Mouse (Mus musculus) embryonic facial prominence, embryonic 14.5 days (tissue): Measurements from ENCODE around the gene Perm1. TPM values are rescaled to one million over a fixed set of nuclear protein-coding genes. Genes with fewer than 3 reads are reported as not detected.

Experiments used
- ATAC-seq: fragments of 200-750 bp; cut with Nextera tagmentation; 2 replicates; pipeline ENCODE4 v1.8.0; 2017; ENCODE audit warnings: low read depth, moderate number of reproducible peaks, moderate TSS enrichment
- DNase-seq: peaks from one replicate; pipeline ENCODE4 v3.0.0-alpha.2; 2015; ENCODE audit warnings: low spot score
- H3K27ac ChIP-seq: fragments of 300-500 bp; sonication (generic); replicated peaks from 2 replicates; pipeline ENCODE4 v1.5.1; 2014; ENCODE audit warnings: low read depth, mild to moderate bottlenecking, low read length, moderate library complexity
- H3K27me3 ChIP-seq: fragments of 300-500 bp; sonication (generic); replicated peaks from 2 replicates; pipeline ENCODE4 v1.6.1; 2014; ENCODE audit warnings: low read length; ENCODE audit not compliant: control insufficient read depth, insufficient read depth
- H3K36me3 ChIP-seq: fragments of 300-500 bp; sonication (generic); 2 replicates; pipeline ENCODE4 v1.6.1; 2014; ENCODE audit warnings: low read length, mixed read lengths; ENCODE audit not compliant: control insufficient read depth, insufficient read depth
- H3K4me1 ChIP-seq: fragments of 300-500 bp; sonication (generic); 2 replicates; pipeline ENCODE4 v1.6.1; 2014; ENCODE audit warnings: antibody characterized with exemption, low read length; ENCODE audit not compliant: control insufficient read depth, insufficient read depth
- H3K4me2 ChIP-seq: fragments of 300-500 bp; sonication (generic); 2 replicates; pipeline ENCODE4 v1.6.1; 2014; ENCODE audit warnings: low read depth, mild to moderate bottlenecking, low read length, moderate library complexity, mixed read lengths
- H3K4me3 ChIP-seq: fragments of 300-500 bp; sonication (generic); 2 replicates; pipeline ENCODE4 v1.5.1; 2014; ENCODE audit warnings: low read depth, mild to moderate bottlenecking, low read length
- H3K9ac ChIP-seq: fragments of 300-500 bp; sonication (generic); 2 replicates; pipeline ENCODE4 v1.6.1; 2014; ENCODE audit warnings: low read depth, mild to moderate bottlenecking, low read length, moderate library complexity, mixed read lengths
- H3K9me3 ChIP-seq: fragments of 300-500 bp; sonication (generic); 2 replicates; pipeline ENCODE4 v1.6.1; 2016; ENCODE audit warnings: low read length; ENCODE audit not compliant: control insufficient read depth
- WGBS: fragments of 180-500 bp; shearing (Covaris S2); extraction: QIAGEN DNeasy Blood & Tissue Kit; methylation state at CpG from one replicate; pipeline ENCODE4 v1.1.7; 2014; 5-methylcytosine and 5-hydroxymethylcytosine counted together
- polyA plus RNA-seq: library from polyadenylated mRNA; unstranded; fragments of >200 nt; fragmentation: Nextera tagmentation; extraction: Ambion mirVana; gene quantifications from 2 replicates; pipeline ENCODE4 v1.2.1, GENCODE M21; 2014

The Perm1 gene
- polyA plus RNA-seq, 1 experiment from 2014 or later = 2.2 TPM

- Histone ChIP-seq H3K9me3 (no peaks in the 10 kb centered on the region), H3K9ac (no peak overlapping the region), H3K36me3 (peaks cover 38% of the 10 kb centered on the region), H3K4me1 (0 out of 2 replicates have a peak, but pooled peaks cover 3% of the 10 kb centered on the region), H3K27me3 (no peaks in the 10 kb centered on the region), H3K4me2 (peak overlapping the region; percentile 24), H3K27ac (no peak overlapping the region), H3K4me3 (peak overlapping the region; percentile 0; the same call in 1 of the 2 replicates)
- ATAC-seq = peak; percentile 58
- peak; percentile 57 for DNase-seq
- 28% methylated on average over 18 of the region's 18 CpGs for WGBS
Observed at GRCm38 (mm10) chr4:156227752-156228392, 12.2 kb downstream of the Perm1 start.

- Histone ChIP-seq H3K4me3 (peak overlapping the region; percentile 0; the same call in 1 of the 2 replicates), H3K9ac (no peak overlapping the region)
Observed at GRCm38 (mm10) chr4:156228393-156229024, 12.8 kb downstream of the Perm1 start.

GRCm38 (mm10) chr4:156234021-156234501 lies 18.4 kb downstream of the Perm1 start:
- no peak for DNase-seq
- no peaks in the 10 kb centered on the region for H3K27me3 ChIP-seq
- 3% methylated on average over 17 of the region's 17 CpGs for WGBS
- peak overlapping the region; percentile 91 for H3K4me3 ChIP-seq
- H3K9me3 ChIP-seq = no peaks in the 10 kb centered on the region
- peak; percentile 13; the same call in 1 of the 2 replicates for ATAC-seq
- peak overlapping the region; percentile 93 for H3K4me2 ChIP-seq
- peak overlapping the region; percentile 79 for H3K9ac ChIP-seq
- peaks cover 59% of the 10 kb centered on the region for H3K36me3 ChIP-seq
- H3K4me1 ChIP-seq = peaks cover 4% of the 10 kb centered on the region; the same call in 1 of the 2 replicates
- peak overlapping the region; percentile 28; the same call in 1 of the 2 replicates for H3K27ac ChIP-seq

More at GRCm38 (mm10) chr4:156228393-156229024, 12.8 kb downstream of the Perm1 start:
- peaks cover 4% of the 10 kb centered on the region; the same call in 1 of the 2 replicates for H3K4me1 ChIP-seq
- peak overlapping the region; percentile 24; the same call in 1 of the 2 replicates for H3K4me2 ChIP-seq
- ATAC-seq (peak; percentile 42), DNase-seq (no peak)
- H3K36me3 ChIP-seq = peaks cover 44% of the 10 kb centered on the region
- H3K27ac ChIP-seq = no peak overlapping the region
- no peaks in the 10 kb centered on the region for H3K27me3 ChIP-seq
- WGBS = 16% methylated on average over 9 of the region's 12 CpGs
- H3K9me3 ChIP-seq = no peaks in the 10 kb centered on the region

- DNase-seq = peak; percentile 86
- ATAC-seq = peak; percentile 58
- H3K9me3 ChIP-seq = no peaks in the 10 kb centered on the region
- H3K27me3 ChIP-seq = no peaks in the 10 kb centered on the region
- H3K27ac ChIP-seq = peak within 1 kb of the TSS; percentile 90
- peak within 1 kb of the TSS; percentile 93 for H3K4me2 ChIP-seq
- H3K9ac ChIP-seq = peak within 1 kb of the TSS; percentile 79
- WGBS = 2% methylated on average over 18 of the region's 48 CpGs
- peaks cover 59% of the 10 kb centered on the region for H3K36me3 ChIP-seq
- peaks cover 4% of the 10 kb centered on the region; the same call in 1 of the 2 replicates for H3K4me1 ChIP-seq
- peak within 1 kb of the TSS; percentile 91 for H3K4me3 ChIP-seq
Observed at GRCm38 (mm10) chr4:156234701-156235213, 19.1 kb downstream of the Perm1 start, which contains the start of gene Plekhn1. Gene Plekhn1 (minus strand): TSS chr4:156234857.

- H3K4me3 ChIP-seq = peak overlapping the region; percentile 91
- H3K4me1 ChIP-seq = peaks cover 4% of the 10 kb centered on the region; the same call in 1 of the 2 replicates
- peak overlapping the region; percentile 76 for H3K9ac ChIP-seq
- WGBS = under 1% methylated on average over 15 of the region's 15 CpGs
- H3K27ac ChIP-seq = peak overlapping the region; percentile 90; the same call in 1 of the 2 replicates
- H3K4me2 ChIP-seq = peak overlapping the region; percentile 93
- H3K36me3 ChIP-seq = peaks cover 59% of the 10 kb centered on the region
- DNase-seq (peak; percentile 80), ATAC-seq (peak; percentile 15; the same call in 1 of the 2 replicates)
- no peaks in the 10 kb centered on the region for H3K27me3 ChIP-seq
- no peaks in the 10 kb centered on the region for H3K9me3 ChIP-seq
Observed at GRCm38 (mm10) chr4:156235360-156235770, 19.7 kb downstream of the Perm1 start.

GRCm38 (mm10) chr4:156235808-156236533 lies 20.3 kb downstream of the Perm1 start, which contains the start of gene Noc2l:
Gene Noc2l (plus strand): TSS chr4:156236010.
- ATAC-seq (peak; percentile 91), DNase-seq (peak; percentile 96)
- peaks cover 59% of the 10 kb centered on the region for H3K36me3 ChIP-seq
- H3K4me1 ChIP-seq = peaks cover 4% of the 10 kb centered on the region; the same call in 1 of the 2 replicates
- no peaks in the 10 kb centered on the region for H3K9me3 ChIP-seq
- 1% methylated on average over 57 of the region's 90 CpGs for WGBS
- H3K4me3 ChIP-seq = peak within 1 kb of the TSS; percentile 91
- H3K4me2 ChIP-seq = peak within 1 kb of the TSS; percentile 93
- no peaks in the 10 kb centered on the region for H3K27me3 ChIP-seq
- H3K27ac ChIP-seq = peak within 1 kb of the TSS; percentile 90
- peak within 1 kb of the TSS; percentile 79 for H3K9ac ChIP-seq

- Histone ChIP-seq H3K4me2 (peak overlapping the region; percentile 93), H3K9ac (peak overlapping the region; percentile 76), H3K27me3 (no peaks in the 10 kb centered on the region), H3K4me3 (peak overlapping the region; percentile 91), H3K36me3 (peaks cover 59% of the 10 kb centered on the region), H3K27ac (peak overlapping the region; percentile 90), H3K4me1 (peaks cover 4% of the 10 kb centered on the region; the same call in 1 of the 2 replicates), H3K9me3 (no peaks in the 10 kb centered on the region)
- ATAC-seq (no peak), DNase-seq (no peak)
- 28% methylated on average over 54 of the region's 60 CpGs for WGBS
Observed at GRCm38 (mm10) chr4:156236651-156237447, 21.2 kb downstream of the Perm1 start.
